Mouse (Mus musculus): ENCODE measurements around the gene Irf2bp2. TPM values are rescaled to one million over a fixed set of nuclear protein-coding genes. Genes with fewer than 3 reads are reported as not detected.
"Not testable (repeated sequence)": the region's sequence is repeated elsewhere in the genome, so short reads cannot be mapped to it uniquely, and the experiment has no call there.

Gene Irf2bp2
- total RNA-seq, 2 experiments from 2014 or later: 33.8 to 49.6 TPM

- peak; percentile 75 for DNase-seq (ENCODE audit: low spot score)
Measured at GRCm38 (mm10) chr8:126603241-126603947, 9.6 kb upstream of the Irf2bp2 start.

- no peak for DNase-seq (ENCODE audit: low spot score)
Measured at GRCm38 (mm10) chr8:126602641-126603040, 8.9 kb upstream of the Irf2bp2 start.

- DNase-seq (ENCODE audit: low spot score): no peak
Measured at GRCm38 (mm10) chr8:126601325-126601724, 7.5 kb upstream of the Irf2bp2 start.

GRCm38 (mm10) chr8:126600816-126601243, 7.0 kb upstream of the Irf2bp2 start:
- no peak for DNase-seq (ENCODE audit: low spot score)

- not testable (repeated sequence) for DNase-seq (ENCODE audit: low spot score)
Measured at GRCm38 (mm10) chr8:126600388-126600787, 6.6 kb upstream of the Irf2bp2 start.

- no peak for DNase-seq (ENCODE audit: low spot score)
Measured at GRCm38 (mm10) chr8:126599297-126599696, 5.5 kb upstream of the Irf2bp2 start.

- no peak for DNase-seq (ENCODE audit: low spot score)
Measured at GRCm38 (mm10) chr8:126598218-126598617, 4.4 kb upstream of the Irf2bp2 start.

- DNase-seq (ENCODE audit: low spot score): no peak
Measured at GRCm38 (mm10) chr8:126596721-126597120, 2.9 kb upstream of the Irf2bp2 start.

- DNase-seq (ENCODE audit: low spot score): peak; percentile 88
Measured at GRCm38 (mm10) chr8:126596097-126596634, 2.4 kb upstream of the Irf2bp2 start.

- peak; percentile 95 for DNase-seq (ENCODE audit: low spot score)
Measured at GRCm38 (mm10) chr8:126595204-126596061, 1.6 kb upstream of the Irf2bp2 start.

- DNase-seq (ENCODE audit: low spot score): peak; percentile 98
Measured at GRCm38 (mm10) chr8:126594481-126595000, 755 bp upstream of the Irf2bp2 start.

- no peak for DNase-seq (ENCODE audit: low spot score)
Measured at GRCm38 (mm10) chr8:126592771-126593571, 815 bp downstream of the Irf2bp2 start.

- peak; percentile 53 for DNase-seq (ENCODE audit: low spot score)
Measured at GRCm38 (mm10) chr8:126592381-126592770, 1.4 kb downstream of the Irf2bp2 start.

GRCm38 (mm10) chr8:126591821-126592268, 1.9 kb downstream of the Irf2bp2 start:
- DNase-seq (ENCODE audit: low spot score): peak; percentile 83

GRCm38 (mm10) chr8:126591141-126591820, 2.5 kb downstream of the Irf2bp2 start:
- DNase-seq (ENCODE audit: low spot score): peak; percentile 64

GRCm38 (mm10) chr8:126590599-126590998, 3.2 kb downstream of the Irf2bp2 start:
- no peak for DNase-seq (ENCODE audit: low spot score)

- DNase-seq (ENCODE audit: low spot score): peak; percentile 68
Measured at GRCm38 (mm10) chr8:126590024-126590529, 3.7 kb downstream of the Irf2bp2 start.

- no peak for DNase-seq (ENCODE audit: low spot score)
Measured at GRCm38 (mm10) chr8:126589507-126590023, 4.2 kb downstream of the Irf2bp2 start.

GRCm38 (mm10) chr8:126588636-126589506, 4.9 kb downstream of the Irf2bp2 start:
- no peak for DNase-seq (ENCODE audit: low spot score)

Data from gastrocnemius, adult 18-20 months (tissue).